Mouse (Mus musculus) heart, adult 2 months (tissue): ENCODE measurements around the gene Selenos.

Experiments used
- CTCF ChIP-seq: fragments of 200-600 bp; IDR thresholded peaks from 2 replicates; pipeline ENCODE4 v1.8.1; 2022; ENCODE audit warnings: antibody characterized with exemption, mild to moderate bottlenecking, moderate library complexity
- EP300 ChIP-seq: fragments of 200-500 bp; IDR thresholded peaks from 2 replicates; pipeline ENCODE4 v1.6.1; 2011; ENCODE audit warnings: low read depth, low read length, control low read depth; ENCODE audit not compliant: insufficient read depth
- POLR2A ChIP-seq: fragments of 200-500 bp; IDR thresholded peaks from 2 replicates; pipeline ENCODE4 v1.6.1; 2011; ENCODE audit warnings: mild to moderate bottlenecking, low read depth, low read length, control low read depth; ENCODE audit not compliant: insufficient read depth

DNA sequence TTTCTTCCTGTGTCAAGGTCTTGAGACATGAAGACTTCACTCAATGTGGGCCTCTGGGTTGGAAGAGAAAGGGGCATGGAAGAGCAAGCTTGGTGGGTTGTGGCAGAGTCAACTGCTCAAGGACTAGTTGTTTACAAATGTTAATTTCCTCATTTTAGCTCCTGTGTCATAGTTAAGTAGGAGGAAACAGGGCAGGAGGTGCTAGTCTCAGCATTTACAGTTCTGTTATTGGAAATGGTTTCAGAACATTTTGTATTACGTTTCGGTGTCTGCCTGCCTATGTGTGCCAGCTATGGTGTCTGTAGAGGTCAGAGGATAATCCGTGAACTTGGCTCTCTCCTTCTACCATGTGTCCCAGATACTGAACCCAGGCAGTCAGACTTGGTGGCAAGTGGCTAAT is 56.2 kb downstream of the Selenos start:
- TF ChIP-seq CTCF, result no peak
- no peak for TF ChIP-seq POLR2A
- no peak for TF ChIP-seq EP300
